ENCODE assay signal across 34 mouse cellular contexts in genomic region chr1:87322778-87323177, GRCm38 (mm10). TPM values are rescaled to one million over a fixed set of nuclear protein-coding genes. Genes with fewer than 3 reads are reported as not detected.
"Had no signal": no experiment of that assay in that cellular context is flagged by ENCODE, and none has a peak within 500 bp of the region (broad histone marks: within the 10 kb centered on the region; RNA-seq: fewer than 3 reads in every experiment).

No protein-coding gene starts in this region.

- H3K27me3 ChIP-seq: limb, embryonic 12.5 days; limb, embryonic 13.5 days; limb, embryonic 15.5 days; liver, embryonic 13.5 days; liver, embryonic 15.5 days; lung, embryonic 15.5 days; megakaryocyte, embryonic 14.5 days; midbrain, embryonic 12.5 days; midbrain, embryonic 13.5 days; midbrain, embryonic 15.5 days; neural tube, embryonic 12.5 days had no signal

- DNase-seq: left cerebral cortex, postnatal 4 days; liver; liver, embryonic 13.5 days; liver, postnatal 0 days; lung, adult 18-20 months; lung, adult 2 months; lung, embryonic 14.5 days; lung, postnatal 10 days; lung, postnatal 14 days; lung, postnatal 36 days; lung, postnatal 4 days; midbrain, embryonic 14.5 days had no signal

- H3K9ac ChIP-seq: limb, embryonic 12.5 days; limb, embryonic 13.5 days; limb, embryonic 15.5 days; liver, embryonic 12.5 days; liver, embryonic 13.5 days; liver, embryonic 14.5 days; liver, embryonic 15.5 days; liver, postnatal 0 days; lung, embryonic 14.5 days; lung, embryonic 15.5 days; midbrain, embryonic 12.5 days; midbrain, embryonic 13.5 days; midbrain, embryonic 15.5 days; neural tube, embryonic 12.5 days had no signal

- H3K4me2 ChIP-seq: limb, embryonic 12.5 days; limb, embryonic 13.5 days; limb, embryonic 15.5 days; liver, embryonic 11.5 days; liver, embryonic 12.5 days; liver, embryonic 13.5 days; liver, embryonic 15.5 days; lung, embryonic 14.5 days; lung, embryonic 15.5 days; midbrain, embryonic 11.5 days; midbrain, embryonic 12.5 days; midbrain, embryonic 13.5 days; midbrain, embryonic 15.5 days; neural tube, embryonic 12.5 days had no signal

- H3K27ac ChIP-seq: limb, embryonic 10.5 days; limb, embryonic 12.5 days; limb, embryonic 13.5 days; limb, embryonic 15.5 days; liver, embryonic 12.5 days; liver, embryonic 13.5 days; liver, embryonic 14.5 days; liver, embryonic 15.5 days; lung, embryonic 15.5 days; macrophage; midbrain, embryonic 10.5 days; midbrain, embryonic 12.5 days; midbrain, embryonic 13.5 days; midbrain, embryonic 15.5 days; neural tube, embryonic 12.5 days had no signal

- H3K9me3 ChIP-seq: limb, embryonic 15.5 days; liver, embryonic 15.5 days had no signal

- H3K36me3 ChIP-seq: limb, embryonic 10.5 days; limb, embryonic 12.5 days; limb, embryonic 15.5 days; liver, embryonic 12.5 days; liver, embryonic 13.5 days; liver, embryonic 15.5 days; lung, embryonic 15.5 days; midbrain, embryonic 10.5 days; midbrain, embryonic 12.5 days; midbrain, embryonic 13.5 days; midbrain, embryonic 15.5 days; neural tube, embryonic 12.5 days had no signal

- H3K4me3 ChIP-seq: limb, embryonic 10.5 days; limb, embryonic 12.5 days; limb, embryonic 13.5 days; limb, embryonic 15.5 days; liver, embryonic 12.5 days; liver, embryonic 13.5 days; liver, embryonic 15.5 days; lung, embryonic 15.5 days; megakaryocyte, embryonic 14.5 days; midbrain, embryonic 10.5 days; midbrain, embryonic 12.5 days; midbrain, embryonic 13.5 days; midbrain, embryonic 15.5 days; myocyte; neural tube, embryonic 12.5 days had no signal

- H3K4me1 ChIP-seq: limb, embryonic 12.5 days; limb, embryonic 15.5 days; lung, embryonic 15.5 days; neural tube, embryonic 12.5 days had no signal

RNA-seq across cellular contexts. Expression of gene Efhd1, which starts 58.6 kb away (rescaled TPM):
- total RNA-seq: liver, adult 2 months; megakaryocyte progenitor cell, adult 5-6 weeks; megakaryocyte-erythroid progenitor cell, adult 5-6 weeks; monocyte, adult 5-6 weeks had no signal
- polyA plus RNA-seq: liver, embryonic 11.5 days; liver, embryonic 12.5 days; liver, embryonic 14.5 days; lung, embryonic 14.5 days had no signal
